Mouse (Mus musculus): ENCODE measurements around the gene Gtf3c3. TPM values are rescaled to one million over a fixed set of nuclear protein-coding genes. Genes with fewer than 3 reads are reported as not detected.

Gtf3c3 gene
- total RNA-seq (2017): 33.8 and 36.4 TPM in 2 replicates

DNA sequence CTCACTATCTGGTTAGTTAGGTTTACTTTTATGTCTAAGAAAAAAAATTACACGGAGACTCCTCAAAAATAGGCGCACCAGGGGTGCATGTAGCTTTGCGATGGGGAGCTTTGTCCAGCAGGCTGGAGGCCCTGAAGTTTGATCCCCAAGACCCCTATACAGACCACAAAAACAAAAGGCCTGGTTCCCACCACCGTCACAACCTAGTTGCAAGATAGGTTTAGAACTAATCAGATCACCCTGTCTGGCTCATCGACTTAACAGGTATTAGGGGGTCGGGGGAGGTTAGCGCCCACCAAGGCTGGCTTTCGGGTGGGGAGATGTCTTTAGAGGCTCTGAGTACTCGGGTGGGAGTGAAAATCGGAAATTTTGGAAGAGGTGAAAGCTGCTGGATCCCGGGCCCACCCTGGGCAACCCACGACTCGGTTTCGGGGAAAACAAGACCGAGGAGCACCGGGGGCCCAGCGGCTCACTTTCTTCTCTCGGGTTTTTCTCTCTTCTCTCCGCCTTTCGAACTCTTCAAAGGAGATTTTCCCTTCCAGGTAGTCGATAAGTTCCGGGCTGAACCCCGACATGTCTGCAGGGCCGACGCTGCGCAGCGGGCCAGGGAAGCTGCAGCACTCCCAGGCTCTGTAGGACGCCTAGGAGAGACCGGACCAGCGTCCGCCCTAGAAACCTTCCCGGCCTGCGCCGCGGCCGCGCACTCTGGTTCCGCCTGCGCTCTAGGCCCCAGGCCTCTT lies at the start of gene Gtf3c3:
Gene Gtf3c3 (minus strand): TSS at position 632 of the 740 bp plus-strand sequence.
- ATAC-seq (replicated peaks in 1 of 2; ENCODE audit: insufficient read depth in 1 of 2, low FRiP score in 2 of 2, low TSS enrichment in 1 of 2, low read depth in 1 of 2, poor library complexity in 2 of 2, severe bottlenecking in 2 of 2): peak; percentile 94 to 95

- no peak for ATAC-seq (replicated peaks in 1 of 2; ENCODE audit: insufficient read depth in 1 of 2, low FRiP score in 2 of 2, low TSS enrichment in 1 of 2, low read depth in 1 of 2, poor library complexity in 2 of 2, severe bottlenecking in 2 of 2)
These were observed 46.1 kb upstream of the Gtf3c3 start for GRCm38 (mm10) chr1:54484744-54485420.

- ATAC-seq (replicated peaks in 1 of 2; ENCODE audit: insufficient read depth in 1 of 2, low FRiP score in 2 of 2, low TSS enrichment in 1 of 2, low read depth in 1 of 2, poor library complexity in 2 of 2, severe bottlenecking in 2 of 2): no peak
These were observed 41.7 kb upstream of the Gtf3c3 start for GRCm38 (mm10) chr1:54480491-54480890.

DNA sequence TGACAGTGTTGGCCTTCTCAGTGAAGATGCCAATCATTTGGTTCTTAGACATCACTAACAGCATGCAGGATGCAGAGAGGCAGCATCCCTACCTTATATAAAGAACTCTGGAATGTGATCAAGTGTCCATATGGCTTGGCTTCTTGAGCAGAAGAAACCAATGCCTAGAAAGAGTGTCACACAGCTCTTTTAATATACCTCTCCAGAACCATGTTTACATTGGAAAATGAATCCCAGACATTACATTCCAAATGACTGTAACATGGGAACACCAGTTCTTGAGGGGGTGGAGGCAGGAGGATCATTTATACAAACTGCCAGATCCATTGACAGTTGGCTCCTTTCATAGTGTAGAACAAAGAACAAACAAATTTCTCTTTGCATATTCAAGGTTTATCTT lies 29.9 kb upstream of the Gtf3c3 start:
- no peak for ATAC-seq (replicated peaks in 1 of 2; ENCODE audit: insufficient read depth in 1 of 2, low FRiP score in 2 of 2, low TSS enrichment in 1 of 2, low read depth in 1 of 2, poor library complexity in 2 of 2, severe bottlenecking in 2 of 2)

DNA sequence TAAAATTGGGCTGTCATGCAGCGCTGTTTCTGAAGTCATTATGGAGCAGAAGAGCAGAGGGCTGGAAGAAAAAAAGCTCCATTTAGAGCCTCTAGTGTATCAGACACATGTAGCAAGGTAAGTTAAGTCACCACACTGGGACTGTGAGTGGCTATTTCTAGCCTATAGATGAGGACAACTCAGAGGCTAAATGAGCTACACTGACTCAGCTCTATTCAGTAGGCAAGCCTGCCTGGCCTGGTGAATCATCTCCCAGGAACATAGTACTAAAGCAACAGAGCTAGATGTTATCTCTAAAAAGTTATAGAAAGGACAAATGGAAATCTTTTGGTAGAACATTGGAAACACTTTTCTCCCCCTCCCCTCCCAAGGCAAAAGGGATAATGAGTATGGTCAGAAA lies 28.6 kb upstream of the Gtf3c3 start:
- ATAC-seq (replicated peaks in 1 of 2; ENCODE audit: insufficient read depth in 1 of 2, low FRiP score in 2 of 2, low TSS enrichment in 1 of 2, low read depth in 1 of 2, poor library complexity in 2 of 2, severe bottlenecking in 2 of 2): no peak

DNA sequence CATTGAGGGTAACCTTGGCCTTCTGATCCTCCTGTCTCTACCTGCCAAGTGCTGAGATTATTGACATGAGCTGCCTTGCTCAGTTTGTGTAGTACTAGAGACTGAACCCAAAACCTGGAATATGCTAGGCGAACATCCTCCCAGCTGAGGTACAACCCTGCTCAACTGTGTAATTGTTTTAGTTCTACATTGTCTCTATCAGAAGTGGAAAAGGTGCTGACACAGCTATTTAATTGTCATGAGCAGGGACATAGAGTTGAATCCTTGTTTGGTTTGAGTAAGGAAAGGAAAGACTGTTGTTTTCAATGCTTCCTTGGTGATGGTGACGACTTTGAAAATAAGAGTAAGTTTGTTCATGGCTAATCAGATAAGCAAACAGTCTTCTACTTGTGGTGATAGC lies 13.3 kb upstream of the Gtf3c3 start:
- no peak for ATAC-seq (replicated peaks in 1 of 2; ENCODE audit: insufficient read depth in 1 of 2, low FRiP score in 2 of 2, low TSS enrichment in 1 of 2, low read depth in 1 of 2, poor library complexity in 2 of 2, severe bottlenecking in 2 of 2)

- ATAC-seq (replicated peaks in 1 of 2; ENCODE audit: insufficient read depth in 1 of 2, low FRiP score in 2 of 2, low TSS enrichment in 1 of 2, low read depth in 1 of 2, poor library complexity in 2 of 2, severe bottlenecking in 2 of 2): no peak
These were observed 10.1 kb upstream of the Gtf3c3 start for GRCm38 (mm10) chr1:54448833-54449232.

GRCm38 (mm10) chr1:54443641-54444040 lies 4.9 kb upstream of the Gtf3c3 start:
- ATAC-seq (replicated peaks in 1 of 2; ENCODE audit: insufficient read depth in 1 of 2, low FRiP score in 2 of 2, low TSS enrichment in 1 of 2, low read depth in 1 of 2, poor library complexity in 2 of 2, severe bottlenecking in 2 of 2): peak; percentile 47 to 52; a peak in 2 of 4 replicates

GRCm38 (mm10) chr1:54439080-54439476 lies 307 bp upstream of the Gtf3c3 start:
- ATAC-seq (replicated peaks in 1 of 2; ENCODE audit: insufficient read depth in 1 of 2, low FRiP score in 2 of 2, low TSS enrichment in 1 of 2, low read depth in 1 of 2, poor library complexity in 2 of 2, severe bottlenecking in 2 of 2): no peak

- ATAC-seq (replicated peaks in 1 of 2; ENCODE audit: insufficient read depth in 1 of 2, low FRiP score in 2 of 2, low TSS enrichment in 1 of 2, low read depth in 1 of 2, poor library complexity in 2 of 2, severe bottlenecking in 2 of 2): no peak
These were observed 16.5 kb downstream of the Gtf3c3 start for GRCm38 (mm10) chr1:54422195-54422750.

DNA sequence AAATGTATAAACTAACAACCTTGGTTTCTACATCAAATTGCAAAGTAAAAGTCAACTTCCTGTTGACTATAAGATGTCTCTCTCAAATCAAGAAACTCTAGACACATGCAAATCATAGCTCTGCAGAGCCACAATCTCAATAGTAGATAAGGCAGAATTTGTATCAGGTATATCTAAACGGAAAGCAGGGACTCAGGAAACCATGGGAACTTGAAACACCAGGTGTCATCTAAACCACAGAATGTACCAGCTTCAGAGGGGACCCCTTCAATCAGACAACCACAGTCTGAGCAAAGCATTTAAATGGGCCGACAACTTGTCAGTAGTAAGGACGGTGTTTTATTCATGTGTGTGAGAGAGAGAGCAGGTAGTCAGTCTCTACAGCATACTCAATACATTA lies 17.1 kb downstream of the Gtf3c3 start:
- ATAC-seq (replicated peaks in 1 of 2; ENCODE audit: insufficient read depth in 1 of 2, low FRiP score in 2 of 2, low TSS enrichment in 1 of 2, low read depth in 1 of 2, poor library complexity in 2 of 2, severe bottlenecking in 2 of 2): no peak

GRCm38 (mm10) chr1:54402736-54403135 lies 36.0 kb downstream of the Gtf3c3 start:
- ATAC-seq (replicated peaks in 1 of 2; ENCODE audit: insufficient read depth in 1 of 2, low FRiP score in 2 of 2, low TSS enrichment in 1 of 2, low read depth in 1 of 2, poor library complexity in 2 of 2, severe bottlenecking in 2 of 2): no peak

DNA sequence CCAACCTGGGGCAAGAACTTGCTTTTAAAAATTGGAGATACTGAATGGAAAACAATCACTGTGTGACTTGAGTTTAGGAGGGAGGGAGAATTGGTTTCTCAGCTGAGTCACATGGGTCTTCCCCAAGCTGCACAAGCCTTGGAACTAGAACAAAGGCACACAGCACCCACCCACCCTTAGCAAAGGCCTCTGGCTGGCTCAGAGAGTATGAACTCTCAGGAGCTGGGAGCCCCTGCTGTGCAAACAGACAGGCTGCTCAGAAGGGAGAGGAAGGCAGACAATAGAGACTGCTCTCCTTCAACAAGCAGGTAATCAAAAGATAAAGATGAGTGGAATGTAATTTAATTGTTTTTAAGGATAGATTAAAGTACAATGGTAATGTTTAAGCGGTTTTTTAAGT lies 54.5 kb downstream of the Gtf3c3 start:
- ATAC-seq (replicated peaks in 1 of 2; ENCODE audit: insufficient read depth in 1 of 2, low FRiP score in 2 of 2, low TSS enrichment in 1 of 2, low read depth in 1 of 2, poor library complexity in 2 of 2, severe bottlenecking in 2 of 2): no peak

GRCm38 (mm10) chr1:54380978-54381914 lies 57.5 kb downstream of the Gtf3c3 start:
- ATAC-seq (replicated peaks in 1 of 2; ENCODE audit: insufficient read depth in 1 of 2, low FRiP score in 2 of 2, low TSS enrichment in 1 of 2, low read depth in 1 of 2, poor library complexity in 2 of 2, severe bottlenecking in 2 of 2): peak in 1 of 2 experiments; percentile 62; a peak in 2 of 4 replicates

GRCm38 (mm10) chr1:54377506-54378051 lies 61.2 kb downstream of the Gtf3c3 start:
- no peak for ATAC-seq (replicated peaks in 1 of 2; ENCODE audit: insufficient read depth in 1 of 2, low FRiP score in 2 of 2, low TSS enrichment in 1 of 2, low read depth in 1 of 2, poor library complexity in 2 of 2, severe bottlenecking in 2 of 2)

DNA sequence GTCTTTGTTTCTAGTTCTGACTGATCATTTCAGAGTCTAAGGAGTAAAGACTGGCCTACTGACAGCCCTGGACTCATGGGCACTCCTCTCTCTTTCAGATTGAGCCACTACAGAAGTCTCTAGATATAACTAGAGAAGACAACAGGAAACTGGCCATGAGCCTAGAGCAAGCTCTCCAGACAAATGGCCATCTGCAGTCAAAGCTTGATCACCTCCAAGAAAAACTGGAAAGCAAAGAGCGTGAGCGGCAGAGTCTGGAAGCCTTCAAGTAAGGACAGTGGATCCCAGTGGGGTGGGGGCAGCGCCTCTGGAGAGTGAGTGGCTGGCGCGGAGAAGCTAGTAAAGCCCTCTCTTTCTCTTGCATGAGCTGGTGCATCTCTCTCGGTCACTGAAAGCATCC lies 82.2 kb downstream of the Gtf3c3 start:
- ATAC-seq (replicated peaks in 1 of 2; ENCODE audit: insufficient read depth in 1 of 2, low FRiP score in 2 of 2, low TSS enrichment in 1 of 2, low read depth in 1 of 2, poor library complexity in 2 of 2, severe bottlenecking in 2 of 2): no peak

- 0 out of 4 replicates have a peak, but pooled peaks have one; percentile 27 to 39 for ATAC-seq (replicated peaks in 1 of 2; ENCODE audit: insufficient read depth in 1 of 2, low FRiP score in 2 of 2, low TSS enrichment in 1 of 2, low read depth in 1 of 2, poor library complexity in 2 of 2, severe bottlenecking in 2 of 2)
These were observed 83.3 kb downstream of the Gtf3c3 start for GRCm38 (mm10) chr1:54355485-54355884.
